In the genomic region with DNA sequence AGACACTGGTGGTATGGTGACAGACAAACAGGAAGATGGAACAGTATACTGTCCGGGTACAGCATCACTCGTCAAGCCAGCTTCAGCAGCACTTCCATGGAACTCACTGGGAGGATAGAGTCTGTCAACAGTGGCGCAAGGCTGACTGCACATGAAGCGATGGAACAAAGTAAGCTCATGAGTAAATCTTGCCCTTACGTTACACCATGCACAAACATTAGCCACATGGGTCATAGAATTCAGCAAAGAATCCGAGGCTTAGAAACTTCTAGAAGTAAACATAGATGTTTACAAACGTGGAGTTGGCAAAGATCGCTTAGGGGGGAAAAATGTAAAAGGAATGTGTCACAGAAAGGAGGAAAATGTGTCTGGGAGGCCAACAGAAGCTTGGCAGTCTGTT, we compare ENCODE assay signal across 25 mouse cellular contexts. TPM values are rescaled to one million over a fixed set of nuclear protein-coding genes. Genes with fewer than 3 reads are reported as not detected.
DNase-seq lines count a peak whose midpoint lies in the region; ATAC-seq and TF ChIP-seq lines count a peak whose summit lies in the region.
"Had no signal": no experiment of that assay in that cellular context is flagged by ENCODE, and none has a peak within 500 bp of the region (broad histone marks: within the 10 kb centered on the region; RNA-seq: fewer than 3 reads in every experiment).

No protein-coding gene starts in this region.

- H3K27ac ChIP-seq in lung, embryonic 14.5 days (ENCODE audit: low read depth): no peak overlapping the region
- H3K27ac ChIP-seq in midbrain, embryonic 11.5 days (ENCODE audit: low read depth, low read length): no peak overlapping the region
- no peak overlapping the region for H3K27ac ChIP-seq in midbrain, embryonic 14.5 days (replicated peaks; ENCODE audit: low read depth, low read length)
- H3K27ac ChIP-seq: embryonic facial prominence, embryonic 10.5 days; embryonic facial prominence, embryonic 12.5 days; forebrain, embryonic 13.5 days had no signal

- DNase-seq in heart, adult 11 months: peak; percentile 54
- DNase-seq in heart, adult 9 months (ENCODE audit: low spot score in 2 of 2): no peak
- peak; percentile 44 for DNase-seq in lung, embryonic 14.5 days
- DNase-seq in lung, postnatal 36 days: no peak
- DNase-seq in lung, postnatal 10 days: peak; percentile 37
- DNase-seq in lung, postnatal 25 days (ENCODE audit: low spot score): no peak
- DNase-seq in midbrain, embryonic 11.5 days (ENCODE audit: low spot score, missing footprints): peak; percentile 74
- no peak for DNase-seq in midbrain, embryonic 14.5 days
- DNase-seq: adrenal gland, adult 8-10 months; adrenal gland, postnatal 14 days; adrenal gland, postnatal 36 days; B cell, adult 2 months; cerebellum, adult 11-12 months; cerebellum, adult 2 months; cerebellum, adult 9-10 months; cerebellum, postnatal 10 days; cerebellum, postnatal 25 days had no signal

- ATAC-seq in lung, embryonic 14.5 days (ENCODE audit: insufficient read depth): no peak; the same call in 1 of the 2 replicates
- ATAC-seq in midbrain, embryonic 11.5 days (ENCODE audit: low FRiP score): no peak
- ATAC-seq in midbrain, embryonic 14.5 days (ENCODE audit: low FRiP score, low TSS enrichment): no peak
- ATAC-seq: activated CD4-positive, CD25-positive, alpha-beta regulatory T cell, adult 4 months; CD4-positive, CD25-positive, alpha-beta regulatory T cell, adult 4 months; forebrain, embryonic 13.5 days; Patski had no signal

- no peaks in the 10 kb centered on the region for H3K9me3 ChIP-seq in lung, embryonic 14.5 days (ENCODE audit: low read depth, low read length)
- H3K9me3 ChIP-seq in midbrain, embryonic 11.5 days (ENCODE audit: control insufficient read depth, low read length): no peaks in the 10 kb centered on the region
- H3K9me3 ChIP-seq in midbrain, embryonic 14.5 days (ENCODE audit: control insufficient read depth, low read length): no peaks in the 10 kb centered on the region
- H3K9me3 ChIP-seq: embryonic facial prominence, embryonic 10.5 days; forebrain, embryonic 13.5 days; G1E had no signal

- WGBS in lung, embryonic 14.5 days: 48% methylated on average over 8 of the region's 8 CpGs
- 83% methylated on average over 8 of the region's 8 CpGs for WGBS in midbrain, embryonic 11.5 days
- WGBS in midbrain, embryonic 14.5 days: 83% methylated on average over 8 of the region's 8 CpGs

- H3K4me3 ChIP-seq in lung, embryonic 14.5 days (ENCODE audit: low read depth, low read length): no peak overlapping the region
- no peak overlapping the region for H3K4me3 ChIP-seq in midbrain, embryonic 11.5 days (ENCODE audit: low read depth, low read length)
- H3K4me3 ChIP-seq in midbrain, embryonic 14.5 days (replicated peaks; ENCODE audit: low read depth, low read length): no peak overlapping the region
- H3K4me3 ChIP-seq: embryonic facial prominence, embryonic 10.5 days; embryonic facial prominence, embryonic 12.5 days; forebrain, embryonic 13.5 days had no signal

- no peaks in the 10 kb centered on the region for H3K36me3 ChIP-seq in lung, embryonic 14.5 days (ENCODE audit: insufficient read depth)
- H3K36me3 ChIP-seq in midbrain, embryonic 11.5 days (ENCODE audit: control insufficient read depth, insufficient read depth, low read length): no peaks in the 10 kb centered on the region
- no peaks in the 10 kb centered on the region for H3K36me3 ChIP-seq in midbrain, embryonic 14.5 days (ENCODE audit: control insufficient read depth, insufficient read depth, low read length)
- H3K36me3 ChIP-seq: embryonic facial prominence, embryonic 10.5 days; embryonic facial prominence, embryonic 12.5 days; G1E had no signal

- H3K4me1 ChIP-seq in lung, embryonic 14.5 days (ENCODE audit: insufficient read depth): 0 out of 2 replicates have a peak, but pooled peaks cover 2% of the 10 kb centered on the region
- H3K4me1 ChIP-seq in midbrain, embryonic 11.5 days (ENCODE audit: control insufficient read depth, insufficient read depth, low read length): no peaks in the 10 kb centered on the region
- no peaks in the 10 kb centered on the region for H3K4me1 ChIP-seq in midbrain, embryonic 14.5 days (ENCODE audit: control insufficient read depth, insufficient read depth, low read length)
- H3K4me1 ChIP-seq: embryonic facial prominence, embryonic 10.5 days; embryonic facial prominence, embryonic 12.5 days; forebrain, embryonic 13.5 days had no signal

- no peak overlapping the region for H3K9ac ChIP-seq in lung, embryonic 14.5 days
- no peak overlapping the region for H3K9ac ChIP-seq in midbrain, embryonic 11.5 days (ENCODE audit: low read length)
- H3K9ac ChIP-seq in midbrain, embryonic 14.5 days (replicated peaks; ENCODE audit: low read length): no peak overlapping the region
- H3K9ac ChIP-seq: embryonic facial prominence, embryonic 12.5 days; forebrain, embryonic 13.5 days had no signal

- no peaks in the 10 kb centered on the region for H3K27me3 ChIP-seq in lung, embryonic 14.5 days (ENCODE audit: insufficient read depth, low read length)
- no peaks in the 10 kb centered on the region for H3K27me3 ChIP-seq in midbrain, embryonic 11.5 days (ENCODE audit: control insufficient read depth, insufficient read depth, low read length)
- H3K27me3 ChIP-seq in midbrain, embryonic 14.5 days (ENCODE audit: control insufficient read depth, insufficient read depth, low read length): no peaks in the 10 kb centered on the region
- H3K27me3 ChIP-seq: CH12.LX; embryonic facial prominence, embryonic 12.5 days; forebrain, embryonic 13.5 days; Patski had no signal

- no peak overlapping the region for H3K4me2 ChIP-seq in lung, embryonic 14.5 days
- no peak overlapping the region for H3K4me2 ChIP-seq in midbrain, embryonic 11.5 days
- H3K4me2 ChIP-seq in midbrain, embryonic 14.5 days (ENCODE audit: low read length): no peak overlapping the region
- H3K4me2 ChIP-seq: embryonic facial prominence, embryonic 12.5 days; forebrain, embryonic 13.5 days had no signal

- TF ChIP-seq CTCF in lung, embryonic 14.5 days (IDR thresholded peaks at IDR 0.05; ENCODE audit: low read depth): no peak

RNA-seq across cellular contexts. Expression of gene Pde8b, which starts 14.9 kb away (rescaled TPM):
- 3.4 and 4.3 TPM in 2 replicates for polyA plus RNA-seq in lung, embryonic 14.5 days (2014; fragmentation: Nextera tagmentation; extraction: Ambion mirVana)
- polyA plus RNA-seq in midbrain, embryonic 11.5 days (2014; fragmentation: Nextera tagmentation; extraction: Ambion mirVana): 1.9 and 2.3 TPM in 2 replicates
- polyA plus RNA-seq in midbrain, embryonic 14.5 days (2014; fragmentation: Nextera tagmentation; extraction: Ambion mirVana): 7.3 and 7.5 TPM in 2 replicates
- polyA plus RNA-seq: G1E had no signal

Comparison
In these comparisons a context has a peak if more than half of its experiments do, and no peak if none do; other contexts are left out.
1. DNase-seq: peak in heart, adult 11 months (single experiment), lung, embryonic 14.5 days (single experiment), lung, postnatal 10 days (single experiment) and midbrain, embryonic 11.5 days (single experiment); none in heart, adult 9 months (0 of 2), lung, postnatal 36 days (single experiment), lung, postnatal 25 days (single experiment) and midbrain, embryonic 14.5 days (single experiment).